Mouse (Mus musculus) adipose tissue, adult 10 weeks (tissue): Measurements from ENCODE around the gene Gm11634. TPM values are rescaled to one million over a fixed set of nuclear protein-coding genes. Genes with fewer than 3 reads are reported as not detected.

ENCODE experiments used
- polyA plus RNA-seq: library from polyadenylated mRNA; stranded (reverse); fragments of 350-450 nt; fragmentation: Illumina TruSeq; extraction: RNeasy Lipid Tissue Mini Kit (QIAGEN cat#74804); gene quantifications from one replicate; pipeline ENCODE4 v1.2.3, GENCODE M21; 2014; ENCODE audit warnings: low read depth, low replicate concordance

Gm11634 gene
- 1.4 TPM for polyA plus RNA-seq

DNA sequence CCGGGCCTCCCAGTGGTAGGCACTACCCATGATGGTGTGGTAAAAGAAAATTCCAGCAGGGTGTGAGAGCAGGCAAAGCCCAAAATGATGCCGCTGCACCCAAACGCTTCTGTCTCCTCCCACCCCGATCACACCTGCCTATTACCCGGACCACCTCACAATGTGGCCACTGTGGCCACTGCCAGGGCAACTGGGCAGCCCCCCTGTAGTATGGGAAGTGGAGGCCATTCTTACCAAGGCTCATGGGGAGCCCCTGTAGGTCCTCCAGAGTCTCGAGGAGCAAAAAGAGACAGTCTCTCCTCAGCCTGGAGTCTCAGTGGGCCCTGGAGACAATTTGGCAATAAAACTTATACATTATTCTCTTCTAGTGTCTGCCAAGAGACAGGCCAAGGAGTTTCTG is at the start of gene Gm11634:
Gene Gm11634 (minus strand): TSS at position 101 of the 400 bp plus-strand sequence.

GRCm38 (mm10) chr11:101626995-101627856 is 28.2 kb upstream of the Gm11634 start, which contains the start of gene Rdm1:
Rdm1 (plus strand) TSS chr11:101627195.

DNA sequence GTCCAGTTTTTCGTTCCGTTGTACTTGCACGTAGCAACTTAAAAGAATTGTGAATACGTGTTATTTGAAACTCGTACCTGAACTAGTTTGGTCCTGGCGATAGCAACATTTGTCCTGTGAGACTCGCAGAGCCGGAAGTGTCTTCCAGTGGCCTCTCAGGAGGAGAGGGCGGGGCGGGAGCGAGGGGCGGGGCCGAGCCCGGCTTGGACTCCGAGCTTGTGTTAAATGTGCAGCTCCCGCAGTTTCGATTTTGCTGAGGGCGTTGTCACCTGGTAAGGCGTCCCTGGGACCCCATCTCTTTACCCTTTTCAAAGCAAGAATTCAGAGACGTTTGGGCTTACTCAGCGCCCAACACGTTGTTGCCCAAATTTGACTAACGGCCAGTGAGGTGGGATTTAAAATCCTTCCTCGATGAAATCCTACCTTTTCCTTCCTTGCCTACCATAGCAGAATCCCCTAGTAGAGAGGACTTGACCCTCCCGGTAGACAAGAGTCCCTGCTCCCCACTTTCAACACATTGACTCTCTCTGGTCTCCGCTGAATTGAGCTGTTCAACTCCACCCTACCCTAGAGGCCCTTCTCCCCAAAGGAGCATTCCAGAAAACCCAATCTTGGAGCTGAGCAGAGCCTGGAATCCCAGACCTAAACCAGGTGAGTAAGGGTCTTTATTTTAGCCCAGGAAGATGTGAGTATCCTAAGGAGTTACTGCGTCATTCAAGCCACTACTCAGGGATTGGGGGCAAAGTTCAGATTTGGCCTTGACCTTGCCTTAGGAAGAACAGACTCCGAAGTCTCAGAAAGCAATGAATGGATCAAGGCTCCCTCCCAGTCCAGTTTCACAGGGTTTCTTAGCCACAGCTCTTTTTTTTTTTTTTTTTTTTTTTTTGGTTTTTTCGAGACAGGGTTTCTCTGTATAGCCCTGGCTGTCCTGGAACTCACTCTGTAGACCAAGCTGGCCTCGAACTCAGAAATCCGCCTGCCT is 16.7 kb downstream of the Gm11634 start, which contains the start of gene Tmem106a:
Gene Tmem106a (plus strand): TSS at position 189 of the 982 bp plus-strand sequence.

DNA sequence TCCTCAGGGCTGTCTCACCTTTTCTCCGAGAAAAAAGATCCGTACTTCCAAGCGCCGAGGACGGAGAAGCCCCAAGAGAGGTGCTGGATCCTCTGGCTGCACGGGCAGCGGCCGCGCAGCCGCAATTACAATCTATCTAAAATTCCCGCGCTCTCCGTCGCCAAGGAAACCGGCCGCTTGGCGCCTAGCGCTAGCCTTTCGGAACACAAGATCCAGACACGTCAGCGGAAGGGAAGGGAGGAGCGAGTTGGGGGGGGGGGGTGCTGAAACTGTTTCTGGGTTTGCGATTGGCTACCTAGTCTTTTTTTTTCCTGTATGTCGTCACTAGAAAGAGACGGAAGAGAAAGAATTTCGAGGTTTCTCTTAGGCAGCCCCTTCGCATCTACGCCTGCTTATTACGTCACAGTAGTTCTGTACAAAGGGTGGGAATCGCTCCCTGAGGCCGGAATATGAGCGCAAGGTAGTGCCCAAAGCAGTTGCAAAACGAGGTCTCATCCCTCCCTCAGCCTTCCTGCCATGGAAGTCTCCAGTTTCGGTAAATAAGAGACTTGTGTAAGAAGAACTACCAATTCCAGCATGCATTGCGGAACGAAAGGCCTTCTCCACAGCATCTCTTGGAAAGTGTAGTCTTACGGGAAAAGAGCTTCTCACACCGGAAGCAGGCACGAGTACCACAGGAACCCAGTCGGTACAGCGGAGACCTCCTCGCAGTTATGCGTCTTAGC is 47.1 kb downstream of the Gm11634 start, which contains the start of the genes Brca1 and Nbr1:
Gene Brca1 (minus strand): TSS at position 205 of the 725 bp plus-strand sequence.
Gene Nbr1 (plus strand): TSS at position 399 of the 725 bp plus-strand sequence.

Other genes with a start within 250 kb of the Gm11634 start
- gene G6pc, start 231.7 kb downstream of the Gm11634 start, polyA plus RNA-seq, result 0.88 TPM
- gene Aarsd1, start 181.6 kb downstream of the Gm11634 start, polyA plus RNA-seq, result 37.5 TPM
- 1.8 TPM for gene Gm27029, start 174.5 kb downstream of the Gm11634 start, polyA plus RNA-seq
- gene Rundc1, start 174.2 kb downstream of the Gm11634 start, polyA plus RNA-seq, result 20.2 TPM
- gene Ptges3l, start 173.9 kb downstream of the Gm11634 start, polyA plus RNA-seq, result 19.3 TPM
- 510 TPM for gene Rpl27, start 157.0 kb downstream of the Gm11634 start, polyA plus RNA-seq
- 37.6 TPM for gene Ifi35, start 150.8 kb downstream of the Gm11634 start, polyA plus RNA-seq
- 13.9 TPM for gene Rnd2, start 134.3 kb downstream of the Gm11634 start, polyA plus RNA-seq
- gene Vat1, start 133.0 kb downstream of the Gm11634 start, polyA plus RNA-seq, result 95.9 TPM
- 0.96 TPM for gene Brca1, start 47.3 kb downstream of the Gm11634 start, polyA plus RNA-seq
- gene Nbr1, start 47.1 kb downstream of the Gm11634 start, polyA plus RNA-seq, result 93.6 TPM
- gene Tmem106a, start 17.0 kb downstream of the Gm11634 start, polyA plus RNA-seq, result 24.1 TPM
- gene Rdm1, start 27.9 kb upstream of the Gm11634 start, polyA plus RNA-seq, result 33.6 TPM
- 21.8 TPM for gene Arl4d, start 66.3 kb upstream of the Gm11634 start, polyA plus RNA-seq
- gene Dhx8, start 133.7 kb upstream of the Gm11634 start, polyA plus RNA-seq, result 15.2 TPM
- gene Etv4, start 186.1 kb upstream of the Gm11634 start, polyA plus RNA-seq, result 40.5 TPM